Mouse (Mus musculus): ENCODE measurements around the gene Gprc5c.
"Not testable (repeated sequence)": the region's sequence is repeated elsewhere in the genome, so short reads cannot be mapped to it uniquely, and the experiment has no call there.

The Gprc5c gene

GRCm38 (mm10) chr11:114869787-114870186, 18.8 kb downstream of the Gprc5c start:
- no peak for DNase-seq (ENCODE audit: low read depth)

GRCm38 (mm10) chr11:114871540-114871939, 20.6 kb downstream of the Gprc5c start:
- no peak for DNase-seq (ENCODE audit: low read depth)

DNA sequence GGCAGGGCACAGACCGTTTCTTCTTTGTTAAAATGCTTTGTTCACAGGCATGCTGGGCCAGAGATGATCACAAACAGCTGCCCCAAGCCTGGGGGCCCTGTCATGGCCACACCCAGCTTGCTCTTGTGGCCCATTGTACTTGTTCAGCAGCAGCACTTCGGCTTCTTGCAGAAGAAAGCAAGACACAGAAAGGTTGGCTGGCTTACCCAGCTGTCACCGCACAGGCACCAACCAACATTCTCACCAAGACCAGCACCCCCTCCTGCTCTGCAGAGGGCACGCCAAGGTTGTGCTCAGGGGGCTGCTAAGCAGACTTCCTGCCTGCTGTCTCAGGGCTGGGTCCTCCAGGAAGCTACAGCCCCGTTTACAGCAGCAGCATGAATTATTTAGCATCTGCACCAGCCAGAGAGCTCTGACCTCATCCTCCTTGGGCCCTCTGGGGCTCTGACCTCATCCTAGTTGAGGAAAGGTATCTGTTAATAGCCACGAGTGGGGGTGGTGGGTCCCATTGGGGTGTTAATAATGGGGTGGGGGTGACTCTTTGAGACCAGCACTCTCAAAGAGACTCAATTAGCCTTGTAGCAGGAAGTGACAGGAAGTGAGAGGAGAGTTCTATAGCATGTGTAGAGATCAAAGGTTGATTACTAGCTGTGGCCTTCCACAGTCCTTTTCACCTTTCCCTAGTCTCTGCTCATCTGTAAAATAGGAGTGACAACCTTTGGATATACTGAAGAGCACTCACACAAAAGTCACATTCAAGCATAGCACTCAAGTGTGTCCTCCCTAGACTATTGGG, 22.3 kb downstream of the Gprc5c start:
- no peak for DNase-seq (ENCODE audit: low read depth)

GRCm38 (mm10) chr11:114874226-114875145, 23.5 kb downstream of the Gprc5c start:
- no peak for DNase-seq (ENCODE audit: low read depth)

DNA sequence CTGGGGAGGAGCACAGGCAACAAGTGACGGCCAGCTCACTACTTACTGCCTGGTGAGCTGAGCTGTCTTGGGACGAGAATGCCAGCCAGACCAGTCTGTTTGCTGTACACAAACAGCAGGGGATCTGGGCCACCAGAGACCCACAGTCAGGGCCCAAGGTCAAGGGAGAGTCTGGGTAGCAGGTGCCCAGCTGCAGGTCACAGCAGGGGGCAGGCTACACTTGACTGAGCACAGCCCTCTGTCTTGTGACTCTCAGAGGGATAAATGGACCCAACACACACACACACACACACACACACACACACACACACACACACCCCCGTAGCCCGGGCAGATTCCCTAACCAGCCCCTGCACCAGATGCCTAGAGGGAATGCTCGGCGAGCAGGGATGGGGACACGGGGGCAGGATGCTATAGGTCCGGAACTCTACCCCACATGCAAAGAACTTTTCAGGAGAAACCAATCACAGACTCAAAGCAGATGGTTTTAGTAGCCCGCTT, 24.4 kb downstream of the Gprc5c start:
- no peak for DNase-seq (ENCODE audit: low read depth)

- no peak for DNase-seq (ENCODE audit: low read depth)
Measured at GRCm38 (mm10) chr11:114876176-114876575, 25.2 kb downstream of the Gprc5c start.

DNA sequence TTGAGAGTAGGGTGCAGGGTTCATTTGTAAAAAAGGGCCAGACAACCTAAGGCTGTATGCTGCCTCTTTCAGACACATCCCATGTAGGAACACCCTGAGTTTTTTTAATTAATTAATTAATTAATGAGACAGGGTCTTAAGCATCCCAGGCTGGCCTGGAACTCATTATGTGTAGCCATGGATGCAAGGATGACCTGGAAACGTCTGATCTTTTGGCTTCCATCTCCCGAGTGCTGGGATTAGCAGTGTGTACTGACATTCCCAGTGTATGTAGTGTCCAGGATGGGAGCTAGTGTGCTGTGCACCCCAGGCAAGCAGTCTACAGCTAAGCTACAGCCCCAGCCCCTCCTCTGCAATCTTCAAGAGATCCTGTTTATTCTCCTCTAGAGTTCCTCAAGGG, 25.7 kb downstream of the Gprc5c start:
- no peak for DNase-seq (ENCODE audit: low read depth)

- DNase-seq (ENCODE audit: low read depth), result peak; percentile 40
Measured at GRCm38 (mm10) chr11:114877145-114877544, 26.2 kb downstream of the Gprc5c start.

- DNase-seq (ENCODE audit: low read depth), result no peak
Measured at GRCm38 (mm10) chr11:114879666-114880065, 28.7 kb downstream of the Gprc5c start.

DNA sequence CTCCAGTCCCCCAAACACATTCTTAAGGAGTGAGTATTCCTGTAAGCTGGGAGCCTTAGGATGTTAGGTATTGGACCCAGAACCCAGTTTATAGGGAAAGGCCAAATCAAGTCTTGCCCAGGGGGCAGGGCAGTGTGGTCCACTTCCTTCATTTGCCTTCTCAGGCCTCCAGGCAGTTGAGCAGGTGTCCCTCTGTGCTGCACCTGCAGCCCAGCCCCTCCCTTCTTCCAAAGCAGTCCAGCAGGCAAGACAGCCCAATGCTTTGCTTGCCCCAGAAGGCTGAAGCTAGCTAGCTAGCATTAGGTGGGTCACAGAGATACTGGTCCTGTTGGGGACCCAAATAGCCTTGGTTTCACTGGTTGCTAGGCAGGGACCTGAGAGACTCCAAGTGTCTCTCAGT, 29.2 kb downstream of the Gprc5c start:
- no peak for DNase-seq (ENCODE audit: low read depth)

DNA sequence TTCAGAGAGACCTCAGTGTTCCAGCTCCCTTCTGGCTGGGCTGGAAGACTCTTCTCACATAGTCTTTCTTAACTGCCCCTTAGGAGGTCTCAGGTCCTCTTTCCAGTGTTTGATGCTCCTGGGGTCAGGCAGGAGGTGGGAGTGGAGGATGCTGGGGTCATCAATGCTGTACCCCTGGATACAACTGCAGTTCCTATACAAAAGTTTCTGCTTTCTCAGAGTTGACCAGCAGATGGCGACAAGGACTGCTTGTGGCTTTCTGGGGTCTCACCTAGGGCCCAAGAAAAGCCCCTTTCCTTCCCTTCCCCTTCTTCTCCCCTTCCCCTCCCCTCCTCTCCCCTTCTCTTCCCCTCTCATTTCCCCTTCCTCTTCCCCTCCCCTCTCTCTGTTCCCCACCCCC, 29.6 kb downstream of the Gprc5c start:
- no peak for DNase-seq (ENCODE audit: low read depth)

DNA sequence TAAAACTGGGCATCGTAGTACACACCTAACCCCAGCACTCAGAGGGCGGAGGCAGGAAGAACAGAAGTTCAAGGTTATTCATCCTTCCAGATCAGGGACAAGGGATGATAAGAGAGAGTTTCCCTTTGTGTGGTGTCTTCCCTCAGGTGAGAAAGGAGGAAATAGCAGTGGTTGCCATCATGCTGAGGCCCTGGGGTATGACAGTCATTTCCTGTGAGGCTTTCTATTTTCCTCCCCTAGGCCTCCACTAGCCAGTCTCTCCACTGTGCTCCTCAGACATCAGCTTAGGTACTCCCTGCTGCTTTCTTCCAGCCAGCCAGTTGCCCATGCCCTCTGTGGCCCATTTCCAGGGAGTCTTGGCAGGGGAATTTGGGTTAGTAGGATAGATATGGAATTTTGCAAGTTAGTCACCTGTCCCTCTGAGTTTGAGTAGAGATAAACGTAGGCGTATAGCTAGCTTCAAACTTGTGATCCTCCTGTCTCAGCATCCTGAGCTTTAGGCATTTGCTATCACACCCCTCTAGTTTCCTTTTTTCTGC, 32.4 kb downstream of the Gprc5c start:
- DNase-seq (ENCODE audit: low read depth), result no peak

GRCm38 (mm10) chr11:114884380-114885100, 33.6 kb downstream of the Gprc5c start:
- no peak for DNase-seq (ENCODE audit: low read depth)

- DNase-seq (ENCODE audit: low read depth), result no peak
Measured at GRCm38 (mm10) chr11:114889991-114890518, 39.1 kb downstream of the Gprc5c start, which contains the start of gene Cd300a. TSS of gene Cd300a (plus strand) at chr11:114890041.

GRCm38 (mm10) chr11:114890542-114890941, 39.6 kb downstream of the Gprc5c start:
- DNase-seq (ENCODE audit: low read depth), result no peak

GRCm38 (mm10) chr11:114896085-114896484, 45.1 kb downstream of the Gprc5c start:
- DNase-seq (ENCODE audit: low read depth), result no peak

DNA sequence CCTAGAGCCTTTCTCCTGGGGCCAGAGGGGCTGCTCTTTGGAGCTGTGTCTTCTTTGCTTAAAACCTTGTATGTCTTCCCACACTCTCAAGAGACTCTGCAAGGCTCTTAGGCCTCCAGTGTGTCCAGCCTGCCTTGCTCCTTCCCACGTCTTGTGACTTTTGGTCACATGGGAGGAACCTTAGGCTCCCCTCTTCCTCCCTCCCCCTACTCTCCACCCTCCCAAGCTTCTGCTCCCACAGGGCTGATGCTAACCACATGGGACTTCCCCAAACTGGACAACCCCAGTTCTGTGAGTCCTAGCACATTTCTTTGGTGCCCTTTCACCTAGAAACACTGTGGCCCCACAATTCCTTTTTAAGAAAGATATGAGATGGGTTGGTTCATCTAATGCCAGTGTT, 47.1 kb downstream of the Gprc5c start:
- no peak for DNase-seq (ENCODE audit: low read depth)

DNA sequence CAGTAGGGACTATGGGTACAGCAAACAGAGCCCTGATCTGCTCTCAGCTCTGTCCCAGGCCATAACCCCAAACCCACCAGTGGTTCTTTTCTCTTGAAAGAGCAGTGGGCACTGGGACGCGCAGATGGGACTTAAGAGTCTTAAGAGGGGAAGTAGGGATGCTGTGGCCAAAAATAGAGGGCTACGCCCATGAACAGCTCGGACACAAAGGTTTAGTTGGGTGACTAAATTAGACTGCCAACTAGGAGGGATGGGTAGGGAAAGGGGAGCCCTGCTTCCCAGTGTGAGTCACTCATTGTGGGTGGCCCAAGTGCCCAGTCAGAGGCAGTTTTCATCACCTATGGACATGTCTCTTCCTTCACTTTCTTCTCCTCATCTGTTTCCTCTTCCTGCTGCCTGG, 52.3 kb downstream of the Gprc5c start:
- no peak for DNase-seq (ENCODE audit: low read depth)

- no peak for DNase-seq (ENCODE audit: low read depth)
Measured at GRCm38 (mm10) chr11:114907567-114907966, 56.6 kb downstream of the Gprc5c start.

GRCm38 (mm10) chr11:114908086-114908485, 57.1 kb downstream of the Gprc5c start:
- DNase-seq (ENCODE audit: low read depth), result no peak

DNA sequence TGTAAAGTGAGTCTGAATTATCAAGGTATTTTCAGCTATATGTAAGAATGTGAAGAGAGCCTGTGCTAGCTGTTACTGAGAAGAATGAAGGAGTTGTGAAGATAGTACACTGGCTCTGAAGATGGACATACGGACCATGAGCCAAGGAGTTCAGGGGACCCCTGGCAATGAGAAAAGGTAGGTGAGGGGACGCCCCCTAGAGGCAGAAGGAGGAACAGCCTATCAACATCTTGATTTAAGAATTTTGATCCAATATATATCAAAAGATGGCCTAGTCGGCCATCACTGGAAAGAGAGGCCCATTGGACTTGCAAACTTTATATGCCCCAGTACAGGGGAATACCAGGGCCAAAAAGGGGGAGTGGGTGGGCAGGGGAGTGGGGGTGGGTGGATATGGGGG, 58.6 kb downstream of the Gprc5c start:
- not testable (repeated sequence) for DNase-seq (ENCODE audit: low read depth)

DNA sequence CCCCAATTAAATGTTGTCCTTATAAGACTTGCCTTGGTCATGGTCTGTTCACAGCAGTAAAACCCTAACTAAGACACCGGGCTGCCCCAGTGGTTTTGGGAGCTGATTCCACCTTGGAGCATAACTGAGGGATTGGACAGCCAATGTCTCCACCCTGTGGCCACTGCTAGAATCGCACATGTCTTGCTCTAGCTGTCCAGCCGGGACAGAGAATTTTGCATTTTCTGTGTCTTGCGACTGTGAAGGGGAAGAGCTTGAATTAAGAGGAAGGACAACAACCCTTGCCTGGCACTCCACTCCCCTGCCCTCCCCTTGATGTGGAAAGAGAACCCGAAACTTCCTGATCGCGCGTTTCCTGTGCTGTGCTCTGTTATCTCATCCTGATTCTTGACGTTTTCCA, 61.9 kb downstream of the Gprc5c start:
- peak; percentile 29 for DNase-seq (ENCODE audit: low read depth)
